Mouse (Mus musculus) hindbrain, postnatal 0 days (tissue): ENCODE results near the gene Olfr1487. TPM values are rescaled to one million over a fixed set of nuclear protein-coding genes. Genes with fewer than 3 reads are reported as not detected.
"Not testable (repeated sequence)": the region's sequence is repeated elsewhere in the genome, so short reads cannot be mapped to it uniquely, and the experiment has no call there.

ENCODE experiments used
- ATAC-seq: fragments of 200-750 bp; cut with Nextera tagmentation; 2 replicates; pipeline ENCODE4 v1.8.0; 2017; ENCODE audit warnings: mild to moderate bottlenecking, moderate TSS enrichment, moderate library complexity
- DNase-seq: peaks from one replicate; pipeline ENCODE4 v3.0.0-alpha.2; 2015; ENCODE audit warnings: low spot score
- H3K27ac ChIP-seq: fragments of 300-500 bp; sonication (generic); 2 replicates; pipeline ENCODE4 v1.5.1; 2014; ENCODE audit warnings: mild to moderate bottlenecking
- H3K27me3 ChIP-seq: fragments of 300-500 bp; sonication (generic); 2 replicates; pipeline ENCODE4 v1.6.1; 2014; ENCODE audit warnings: low read length, mixed read lengths; ENCODE audit not compliant: insufficient read depth
- H3K36me3 ChIP-seq: fragments of 300-500 bp; sonication (generic); 2 replicates; pipeline ENCODE4 v1.6.1; 2014; ENCODE audit warnings: low read length, mixed read lengths; ENCODE audit not compliant: insufficient read depth
- H3K4me1 ChIP-seq: fragments of 300-500 bp; sonication (generic); 2 replicates; pipeline ENCODE4 v1.6.1; 2014; ENCODE audit warnings: antibody characterized with exemption, low read length, mixed read lengths; ENCODE audit not compliant: insufficient read depth
- H3K4me2 ChIP-seq: fragments of 300-500 bp; sonication (generic); 2 replicates; pipeline ENCODE4 v1.6.1; 2014; ENCODE audit warnings: low read depth, mild to moderate bottlenecking, low read length, moderate library complexity, mixed read lengths
- H3K4me3 ChIP-seq: fragments of 300-500 bp; sonication (generic); 2 replicates; pipeline ENCODE4 v1.5.1; 2014; ENCODE audit warnings: low read length
- H3K9ac ChIP-seq: fragments of 300-500 bp; sonication (generic); replicated peaks from 2 replicates; pipeline ENCODE4 v1.6.1; 2014; ENCODE audit warnings: mild to moderate bottlenecking, low read length, moderate library complexity, mixed read lengths
- H3K9me3 ChIP-seq: fragments of 300-500 bp; sonication (generic); 2 replicates; pipeline ENCODE4 v1.6.1; 2016; ENCODE audit warnings: low read length, mixed read lengths
- CTCF ChIP-seq: IDR thresholded peaks from 2 replicates; pipeline ENCODE4 v1.5.1; 2016; ENCODE audit warnings: antibody characterized with exemption, control low read depth, low read depth
- WGBS: fragments of 180-500 bp; shearing (Covaris S2); extraction: QIAGEN DNeasy Blood & Tissue Kit; methylation state at CpG from one replicate; pipeline ENCODE4 v1.1.7; 2014; 5-methylcytosine and 5-hydroxymethylcytosine counted together
- microRNA-seq, 2 experiments: library from miRNA; unstranded; fragments of <30 nt; microRNA quantifications; one replicate each; pipeline ENCODE4; 2016
- polyA plus RNA-seq: library from polyadenylated mRNA; unstranded; fragments of >200 nt; fragmentation: Nextera tagmentation; extraction: Ambion mirVana; gene quantifications from 2 replicates; pipeline ENCODE4 v1.2.1, GENCODE M21; 2015
- total RNA-seq: library from RNA; depleted of rRNA; stranded (reverse); fragments of >200 nt; gene quantifications from 2 replicates; pipeline ENCODE4 v1.2.3, GENCODE M21; 2014; rRNA removed

The Olfr1487 gene
- not detected in 2 replicates for total RNA-seq
- polyA plus RNA-seq, result not detected in 2 replicates

DNA sequence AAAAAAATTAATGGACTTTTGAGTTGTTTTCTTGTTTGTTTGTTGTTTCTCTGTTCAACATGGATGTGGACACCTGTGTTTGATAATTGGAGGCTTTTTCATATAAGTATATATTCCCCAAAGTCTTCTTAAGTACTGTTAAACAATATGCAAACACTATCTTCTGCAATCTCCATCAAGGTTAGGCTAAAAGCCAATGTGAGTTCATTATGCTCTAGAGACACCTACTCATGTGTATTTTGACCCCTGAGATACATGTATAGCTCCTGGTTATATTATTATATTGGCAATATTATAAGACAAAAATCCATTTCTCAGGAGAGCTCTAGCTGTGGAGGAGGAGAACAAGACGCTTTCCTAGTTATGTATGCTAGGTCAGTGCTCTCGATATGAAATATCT, at the start of gene Olfr1487:
Gene Olfr1487 (plus strand): TSS at position 301 of the 400 bp plus-strand sequence.
- H3K4me3 ChIP-seq, H3K36me3 ChIP-seq, H3K27me3 ChIP-seq, H3K27ac ChIP-seq, H3K4me2 ChIP-seq, ATAC-seq, H3K9ac ChIP-seq, DNase-seq, H3K4me1 ChIP-seq, H3K9me3 ChIP-seq: not testable (repeated sequence)
- 88% methylated on average over 2 of the region's 2 CpGs for WGBS

DNA sequence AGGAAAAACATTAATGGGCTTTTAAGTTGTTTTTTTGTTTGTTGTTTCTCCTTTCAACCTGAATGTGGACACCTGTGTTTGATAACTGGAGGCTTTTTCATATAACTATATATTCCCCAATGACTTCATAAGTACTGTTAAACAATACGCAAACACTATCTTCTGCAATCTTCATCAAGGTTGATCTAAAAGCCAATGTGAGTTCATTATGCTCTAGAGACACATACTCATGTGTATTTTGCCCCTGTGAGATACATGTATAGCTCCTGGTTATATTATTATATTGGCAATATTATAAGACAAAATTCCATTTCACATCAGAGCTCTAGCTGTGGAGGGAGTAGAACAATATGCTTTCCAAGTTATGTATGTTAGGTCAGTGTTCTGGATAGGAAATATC, 34.0 kb upstream of the Olfr1487 start, which contains the start of gene Olfr1484:
Gene Olfr1484 (plus strand): TSS at position 301 of the 400 bp plus-strand sequence.
- H3K9me3 ChIP-seq, result no peaks in the 10 kb centered on the region
- ATAC-seq, result no peak
- no peak for TF ChIP-seq CTCF
- no peak within 1 kb of the TSS for H3K9ac ChIP-seq
- no peaks in the 10 kb centered on the region for H3K36me3 ChIP-seq
- H3K27ac ChIP-seq, result no peak within 1 kb of the TSS
- no peaks in the 10 kb centered on the region for H3K27me3 ChIP-seq
- H3K4me1 ChIP-seq, result no peaks in the 10 kb centered on the region
- H3K4me3 ChIP-seq, result no peak within 1 kb of the TSS
- no peak for DNase-seq
- H3K4me2 ChIP-seq, result no peak within 1 kb of the TSS
- WGBS, result 89% methylated on average over 1 of the region's 1 CpGs

DNA sequence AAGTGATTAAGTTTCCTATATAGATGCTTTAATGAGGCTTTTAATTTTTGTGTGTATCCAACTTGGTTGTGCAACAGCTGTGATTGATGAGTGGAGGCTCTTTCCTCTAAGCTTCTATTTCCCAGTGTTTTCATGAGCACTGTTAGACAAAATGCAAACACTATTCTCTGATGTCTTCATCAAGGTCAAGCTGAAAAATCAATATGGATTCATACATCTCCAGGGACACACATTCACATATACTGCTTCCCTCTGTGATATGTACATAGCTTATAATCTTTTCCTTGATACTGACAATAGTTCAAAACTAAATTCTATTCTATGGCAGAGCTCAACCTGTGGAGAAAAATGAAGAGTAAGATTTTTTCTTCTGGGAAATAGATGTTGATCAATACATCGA, 14.1 kb downstream of the Olfr1487 start, which contains the start of gene Olfr1489:
Gene Olfr1489 (plus strand): TSS at position 301 of the 400 bp plus-strand sequence.
- Histone ChIP-seq H3K4me2 (no peak within 1 kb of the TSS), H3K4me1 (no peaks in the 10 kb centered on the region), H3K9me3 (peaks cover 16% of the 10 kb centered on the region), H3K36me3 (no peaks in the 10 kb centered on the region), H3K27me3 (no peaks in the 10 kb centered on the region), H3K27ac (no peak within 1 kb of the TSS), H3K4me3 (no peak within 1 kb of the TSS), H3K9ac (no peak within 1 kb of the TSS)
- 82% methylated on average over 1 of the region's 1 CpGs for WGBS
- TF ChIP-seq CTCF, result no peak
- ATAC-seq, result no peak
- DNase-seq, result no peak

GRCm38 (mm10) chr19:13650791-13651190, 33.6 kb downstream of the Olfr1487 start, which contains the start of gene Olfr1490:
Olfr1490 (plus strand) TSS chr19:13651091.
- no peaks in the 10 kb centered on the region for H3K27me3 ChIP-seq
- WGBS, result 71% methylated on average over 1 of the region's 1 CpGs

More at GRCm38 (mm10) chr19:13650791-13651190, 33.6 kb downstream of the Olfr1487 start, which contains the start of gene Olfr1490:
- no peak within 1 kb of the TSS for H3K9ac ChIP-seq
- 0 out of 2 replicates have a peak, but pooled peaks cover 3% of the 10 kb centered on the region for H3K9me3 ChIP-seq
- H3K4me2 ChIP-seq, result no peak within 1 kb of the TSS
- no peak for ATAC-seq
- TF ChIP-seq CTCF, result no peak
- H3K4me3 ChIP-seq, result no peak within 1 kb of the TSS
- H3K27ac ChIP-seq, result no peak within 1 kb of the TSS
- DNase-seq, result no peak
- no peaks in the 10 kb centered on the region for H3K36me3 ChIP-seq
- no peaks in the 10 kb centered on the region for H3K4me1 ChIP-seq

Small RNAs within 50 kb of the gene (microRNA-seq; reads per million reads assigned to microRNA genes)
- gene Gm22323 (0 reads per million in 2 experiments), gene Gm23931 (0 reads per million in 2 experiments)

Other genes starting within 250 kb of the Olfr1487 start
- not detected in 2 replicates for gene Olfr1469, start 209.5 kb upstream of the Olfr1487 start, total RNA-seq
- gene Olfr1469, start 209.5 kb upstream of the Olfr1487 start, polyA plus RNA-seq, result not detected in 2 replicates
- not detected in 2 replicates for gene Olfr1471, start 174.0 kb upstream of the Olfr1487 start, total RNA-seq
- not detected in 2 replicates for gene Olfr1471, start 174.0 kb upstream of the Olfr1487 start, polyA plus RNA-seq
- gene Olfr1472, start 161.3 kb upstream of the Olfr1487 start, total RNA-seq, result not detected in 2 replicates
- gene Olfr1472, start 161.3 kb upstream of the Olfr1487 start, polyA plus RNA-seq, result not detected in 2 replicates
- not detected in 2 replicates for gene Olfr1474, start 147.8 kb upstream of the Olfr1487 start, total RNA-seq
- not detected in 2 replicates for gene Olfr1474, start 147.8 kb upstream of the Olfr1487 start, polyA plus RNA-seq
- not detected in 2 replicates for gene Olfr1475, start 137.2 kb upstream of the Olfr1487 start, total RNA-seq
- not detected in 2 replicates for gene Olfr1475, start 137.2 kb upstream of the Olfr1487 start, polyA plus RNA-seq
- gene Olfr1477, start 116.8 kb upstream of the Olfr1487 start, total RNA-seq, result not detected in 2 replicates
- not detected in 2 replicates for gene Olfr1477, start 116.8 kb upstream of the Olfr1487 start, polyA plus RNA-seq
- gene Olfr1480, start 89.5 kb upstream of the Olfr1487 start, total RNA-seq, result not detected in 2 replicates
- gene Olfr1480, start 89.5 kb upstream of the Olfr1487 start, polyA plus RNA-seq, result not detected in 2 replicates
- gene Olfr1484, start 33.9 kb upstream of the Olfr1487 start, total RNA-seq, result not detected in 2 replicates
- not detected in 2 replicates for gene Olfr1484, start 33.9 kb upstream of the Olfr1487 start, polyA plus RNA-seq
- gene Olfr1489, start 14.2 kb downstream of the Olfr1487 start, total RNA-seq, result not detected in 2 replicates
- not detected in 2 replicates for gene Olfr1489, start 14.2 kb downstream of the Olfr1487 start, polyA plus RNA-seq
- not detected in 2 replicates for gene Olfr1490, start 33.7 kb downstream of the Olfr1487 start, total RNA-seq
- gene Olfr1490, start 33.7 kb downstream of the Olfr1487 start, polyA plus RNA-seq, result not detected in 2 replicates
- not detected in 2 replicates for gene Olfr1491, start 79.9 kb downstream of the Olfr1487 start, total RNA-seq
- not detected in 2 replicates for gene Olfr1491, start 79.9 kb downstream of the Olfr1487 start, polyA plus RNA-seq
- not detected in 2 replicates for gene Olfr1493-ps1, start 105.9 kb downstream of the Olfr1487 start, total RNA-seq
- not detected in 2 replicates for gene Olfr1493-ps1, start 105.9 kb downstream of the Olfr1487 start, polyA plus RNA-seq
- gene Olfr1494, start 122.4 kb downstream of the Olfr1487 start, total RNA-seq, result not detected in 2 replicates
- gene Olfr1494, start 122.4 kb downstream of the Olfr1487 start, polyA plus RNA-seq, result not detected in 2 replicates
- gene Olfr1495, start 147.2 kb downstream of the Olfr1487 start, total RNA-seq, result not detected in 2 replicates
- not detected in 2 replicates for gene Olfr1495, start 147.2 kb downstream of the Olfr1487 start, polyA plus RNA-seq
- not detected in 2 replicates for gene Olfr1496, start 160.5 kb downstream of the Olfr1487 start, total RNA-seq
- not detected in 2 replicates for gene Olfr1496, start 160.5 kb downstream of the Olfr1487 start, polyA plus RNA-seq
- not detected in 2 replicates for gene Olfr1497, start 180.8 kb downstream of the Olfr1487 start, total RNA-seq
- not detected in 2 replicates for gene Olfr1497, start 180.8 kb downstream of the Olfr1487 start, polyA plus RNA-seq
- gene Olfr1499, start 202.1 kb downstream of the Olfr1487 start, total RNA-seq, result not detected in 2 replicates
- gene Olfr1499, start 202.1 kb downstream of the Olfr1487 start, polyA plus RNA-seq, result not detected in 2 replicates
- not detected in 2 replicates for gene Olfr1500, start 213.1 kb downstream of the Olfr1487 start, total RNA-seq
- not detected in 2 replicates for gene Olfr1500, start 213.1 kb downstream of the Olfr1487 start, polyA plus RNA-seq
- not detected in 2 replicates for gene Olfr1501, start 233.3 kb downstream of the Olfr1487 start, total RNA-seq
- gene Olfr1501, start 233.3 kb downstream of the Olfr1487 start, polyA plus RNA-seq, result not detected in 2 replicates
- not detected in 2 replicates for gene Olfr1502, start 244.4 kb downstream of the Olfr1487 start, total RNA-seq
- not detected in 2 replicates for gene Olfr1502, start 244.4 kb downstream of the Olfr1487 start, polyA plus RNA-seq